Mouse (Mus musculus): ENCODE results near the gene Olfr894. TPM values are rescaled to one million over a fixed set of nuclear protein-coding genes. Genes with fewer than 3 reads are reported as not detected.

Gene Olfr894
- polyA plus RNA-seq (2012), result not detected in 2 replicates

- no peak for TF ChIP-seq GATA1 (IDR thresholded peaks at IDR 0.05; ENCODE audit: low read length)
Measured at GRCm38 (mm10) chr9:38217755-38218154, at the start of gene Olfr894. Gene Olfr894 (plus strand): TSS chr9:38218055.

- TF ChIP-seq GATA1 (IDR thresholded peaks at IDR 0.05; ENCODE audit: low read length), result no peak
Measured at GRCm38 (mm10) chr9:38180721-38181120, 37.1 kb upstream of the Olfr894 start, which contains the start of gene Olfr891. Gene Olfr891 (minus strand): TSS chr9:38180821.

GRCm38 (mm10) chr9:38208065-38208464 is 9.8 kb upstream of the Olfr894 start, which contains the start of gene Olfr893:
Gene Olfr893 (plus strand): TSS chr9:38208365.
- no peak for TF ChIP-seq GATA1 (IDR thresholded peaks at IDR 0.05; ENCODE audit: low read length)

- TF ChIP-seq GATA1 (IDR thresholded peaks at IDR 0.05; ENCODE audit: low read length), result no peak
Measured at GRCm38 (mm10) chr9:38252474-38252873, 34.6 kb downstream of the Olfr894 start, which contains the start of gene Olfr143. Gene Olfr143 (plus strand): TSS chr9:38252774.

- no peak for TF ChIP-seq GATA1 (IDR thresholded peaks at IDR 0.05; ENCODE audit: low read length)
Measured at GRCm38 (mm10) chr9:38267551-38267950, 49.7 kb downstream of the Olfr894 start, which contains the start of gene Olfr895. Gene Olfr895 (plus strand): TSS chr9:38267851.

Other genes with a start within 250 kb of the Olfr894 start
- not detected in 2 replicates for gene Olfr881, start 226.2 kb upstream of the Olfr894 start, polyA plus RNA-seq (2012)
- gene Olfr883, start 192.2 kb upstream of the Olfr894 start, polyA plus RNA-seq (2012), result not detected in 2 replicates
- not detected in 2 replicates for gene Olfr884, start 171.5 kb upstream of the Olfr894 start, polyA plus RNA-seq (2012)
- gene Olfr885, start 156.7 kb upstream of the Olfr894 start, polyA plus RNA-seq (2012), result not detected in 2 replicates
- gene Olfr887, start 134.0 kb upstream of the Olfr894 start, polyA plus RNA-seq (2012), result not detected in 2 replicates
- gene Olfr888, start 109.9 kb upstream of the Olfr894 start, polyA plus RNA-seq (2012), result not detected in 2 replicates
- gene Olfr889, start 102.9 kb upstream of the Olfr894 start, polyA plus RNA-seq (2012), result not detected in 2 replicates
- gene Olfr890, start 75.5 kb upstream of the Olfr894 start, polyA plus RNA-seq (2012), result not detected in 2 replicates
- gene Olfr891, start 37.2 kb upstream of the Olfr894 start, polyA plus RNA-seq (2012), result not detected in 2 replicates
- not detected in 2 replicates for gene Olfr893, start 9.7 kb upstream of the Olfr894 start, polyA plus RNA-seq (2012)
- not detected in 2 replicates for gene Olfr143, start 34.7 kb downstream of the Olfr894 start, polyA plus RNA-seq (2012)
- not detected in 2 replicates for gene Olfr895, start 49.8 kb downstream of the Olfr894 start, polyA plus RNA-seq (2012)
- gene Olfr896-ps1, start 73.1 kb downstream of the Olfr894 start, polyA plus RNA-seq (2012), result not detected in 2 replicates
- gene Olfr25, start 111.0 kb downstream of the Olfr894 start, polyA plus RNA-seq (2012), result not detected in 2 replicates
- not detected in 2 replicates for gene Olfr898, start 130.4 kb downstream of the Olfr894 start, polyA plus RNA-seq (2012)
- gene Olfr250, start 148.8 kb downstream of the Olfr894 start, polyA plus RNA-seq (2012), result not detected in 2 replicates
- gene Olfr251, start 159.0 kb downstream of the Olfr894 start, polyA plus RNA-seq (2012), result not detected in 2 replicates
- not detected in 2 replicates for gene Olfr147, start 183.6 kb downstream of the Olfr894 start, polyA plus RNA-seq (2012)
- gene Olfr901, start 211.4 kb downstream of the Olfr894 start, polyA plus RNA-seq (2012), result not detected in 2 replicates
- not detected in 2 replicates for gene Olfr902, start 229.6 kb downstream of the Olfr894 start, polyA plus RNA-seq (2012)
- gene Olfr904, start 245.1 kb downstream of the Olfr894 start, polyA plus RNA-seq (2012), result not detected in 2 replicates